Mouse (Mus musculus): ENCODE measurements at regions not wholly inside any gene's neighbourhood (a gene's known extent, or its start where the extent isn't known, plus 50 kb on each side); places are given as distances from the start of the nearest gene placed in this dataset.

GRCm38 (mm10) chr12:85527011-85527410, 53.3 kb downstream of the Fos start:
- Histone ChIP-seq H3K4me3 (ENCODE audit: control insufficient read depth, low read depth, low read length) (no peak overlapping the region), H3K27me3 (ENCODE audit: control insufficient read depth, insufficient read depth, low read length) (no peaks in the 10 kb centered on the region), H3K27ac (ENCODE audit: control insufficient read depth, insufficient read depth, low read depth, low read length) (no peak overlapping the region), H3K4me1 (ENCODE audit: control insufficient read depth, insufficient read depth, low read length) (no peaks in the 10 kb centered on the region), H3K36me3 (ENCODE audit: control insufficient read depth, insufficient read depth, low read length) (no peaks in the 10 kb centered on the region)
- TF ChIP-seq POLR2A (IDR thresholded peaks at IDR 0.05; ENCODE audit: control insufficient read depth, low read depth, low read length) = no peak

- TF ChIP-seq CTCF (IDR thresholded peaks at IDR 0.05; ENCODE audit: control insufficient read depth, insufficient read depth, insufficient replicate concordance, low read depth, low read length) (no peak), POLR2A (IDR thresholded peaks at IDR 0.05; ENCODE audit: control insufficient read depth, low read depth, low read length) (no peak)
- no peak overlapping the region for H3K4me3 ChIP-seq (ENCODE audit: control insufficient read depth, low read depth, low read length)
- no peak overlapping the region for H3K27ac ChIP-seq (ENCODE audit: control insufficient read depth, insufficient read depth, low read depth, low read length)
- no peaks in the 10 kb centered on the region for H3K27me3 ChIP-seq (ENCODE audit: control insufficient read depth, insufficient read depth, low read length)
- peaks cover 2% of the 10 kb centered on the region; the same call in 1 of the 2 replicates for H3K4me1 ChIP-seq (ENCODE audit: control insufficient read depth, insufficient read depth, low read length)
- H3K36me3 ChIP-seq (ENCODE audit: control insufficient read depth, insufficient read depth, low read length) = no peaks in the 10 kb centered on the region
These were observed 57.9 kb downstream of the Fos start for GRCm38 (mm10) chr12:85531638-85532037.

- H3K4me3 ChIP-seq (ENCODE audit: control insufficient read depth, low read depth, low read length) = no peak overlapping the region
- H3K36me3 ChIP-seq (ENCODE audit: control insufficient read depth, insufficient read depth, low read length) = no peaks in the 10 kb centered on the region
- H3K27me3 ChIP-seq (ENCODE audit: control insufficient read depth, insufficient read depth, low read length) = no peaks in the 10 kb centered on the region
- peak overlapping the region; percentile 61; the same call in 1 of the 2 replicates for H3K27ac ChIP-seq (ENCODE audit: control insufficient read depth, insufficient read depth, low read depth, low read length)
- H3K4me1 ChIP-seq (ENCODE audit: control insufficient read depth, insufficient read depth, low read length) = peaks cover 2% of the 10 kb centered on the region; the same call in 1 of the 2 replicates
- TF ChIP-seq CTCF (IDR thresholded peaks at IDR 0.05; ENCODE audit: control insufficient read depth, insufficient read depth, insufficient replicate concordance, low read depth, low read length) = no peak
- no peak for TF ChIP-seq POLR2A (IDR thresholded peaks at IDR 0.05; ENCODE audit: control insufficient read depth, low read depth, low read length)
These were observed 58.5 kb downstream of the Fos start for GRCm38 (mm10) chr12:85532221-85532612.

GRCm38 (mm10) chr12:85532613-85533460, 59.1 kb downstream of the Fos start:
- Histone ChIP-seq H3K4me3 (ENCODE audit: control insufficient read depth, low read depth, low read length) (no peak overlapping the region), H3K27me3 (ENCODE audit: control insufficient read depth, insufficient read depth, low read length) (no peaks in the 10 kb centered on the region), H3K36me3 (ENCODE audit: control insufficient read depth, insufficient read depth, low read length) (no peaks in the 10 kb centered on the region), H3K27ac (ENCODE audit: control insufficient read depth, insufficient read depth, low read depth, low read length) (peak overlapping the region; percentile 11; the same call in 1 of the 2 replicates), H3K4me1 (ENCODE audit: control insufficient read depth, insufficient read depth, low read length) (peaks cover 2% of the 10 kb centered on the region; the same call in 1 of the 2 replicates)
- no peak for TF ChIP-seq CTCF (IDR thresholded peaks at IDR 0.05; ENCODE audit: control insufficient read depth, insufficient read depth, insufficient replicate concordance, low read depth, low read length)
- no peak for TF ChIP-seq POLR2A (IDR thresholded peaks at IDR 0.05; ENCODE audit: control insufficient read depth, low read depth, low read length)

- Histone ChIP-seq H3K27ac (ENCODE audit: control insufficient read depth, insufficient read depth, low read depth, low read length) (no peak overlapping the region), H3K4me3 (ENCODE audit: control insufficient read depth, low read depth, low read length) (no peak overlapping the region), H3K4me1 (ENCODE audit: control insufficient read depth, insufficient read depth, low read length) (peaks cover 2% of the 10 kb centered on the region; the same call in 1 of the 2 replicates), H3K27me3 (ENCODE audit: control insufficient read depth, insufficient read depth, low read length) (no peaks in the 10 kb centered on the region), H3K36me3 (ENCODE audit: control insufficient read depth, insufficient read depth, low read length) (no peaks in the 10 kb centered on the region)
- no peak for TF ChIP-seq POLR2A (IDR thresholded peaks at IDR 0.05; ENCODE audit: control insufficient read depth, low read depth, low read length)
These were observed 59.9 kb downstream of the Fos start for GRCm38 (mm10) chr12:85533603-85534002.

GRCm38 (mm10) chr12:85539423-85539822, 59.4 kb upstream of the Jdp2 start:
- Histone ChIP-seq H3K4me1 (ENCODE audit: control insufficient read depth, insufficient read depth, low read length) (no peaks in the 10 kb centered on the region), H3K4me3 (ENCODE audit: control insufficient read depth, low read depth, low read length) (peak overlapping the region; percentile 19; the same call in 1 of the 2 replicates), H3K27ac (ENCODE audit: control insufficient read depth, insufficient read depth, low read depth, low read length) (no peak overlapping the region), H3K36me3 (ENCODE audit: control insufficient read depth, insufficient read depth, low read length) (no peaks in the 10 kb centered on the region), H3K27me3 (ENCODE audit: control insufficient read depth, insufficient read depth, low read length) (no peaks in the 10 kb centered on the region)
- TF ChIP-seq POLR2A (IDR thresholded peaks at IDR 0.05; ENCODE audit: control insufficient read depth, low read depth, low read length) (no peak), CTCF (IDR thresholded peaks at IDR 0.05; ENCODE audit: control insufficient read depth, insufficient read depth, insufficient replicate concordance, low read depth, low read length) (no peak)

- no peak overlapping the region for H3K27ac ChIP-seq (ENCODE audit: control insufficient read depth, insufficient read depth, low read depth, low read length)
- H3K36me3 ChIP-seq (ENCODE audit: control insufficient read depth, insufficient read depth, low read length) = no peaks in the 10 kb centered on the region
- no peaks in the 10 kb centered on the region for H3K27me3 ChIP-seq (ENCODE audit: control insufficient read depth, insufficient read depth, low read length)
- no peaks in the 10 kb centered on the region for H3K4me1 ChIP-seq (ENCODE audit: control insufficient read depth, insufficient read depth, low read length)
- no peak for TF ChIP-seq POLR2A (IDR thresholded peaks at IDR 0.05; ENCODE audit: control insufficient read depth, low read depth, low read length)
- TF ChIP-seq CTCF (IDR thresholded peaks at IDR 0.05; ENCODE audit: control insufficient read depth, insufficient read depth, insufficient replicate concordance, low read depth, low read length) = no peak
- no peak overlapping the region for H3K4me3 ChIP-seq (ENCODE audit: control insufficient read depth, low read depth, low read length)
These were observed 57.7 kb upstream of the Jdp2 start for GRCm38 (mm10) chr12:85541153-85541552.
